Mouse (Mus musculus) hindbrain, postnatal 0 days (tissue): ENCODE measurements at regions not wholly inside any gene's neighbourhood (a gene's known extent, or its start where the extent isn't known, plus 50 kb on each side); places are given as distances from the start of the nearest gene placed in this dataset.

Experiments used
- ATAC-seq: fragments of 200-750 bp; cut with Nextera tagmentation; 2 replicates; pipeline ENCODE4 v1.8.0; 2017; ENCODE audit warnings: mild to moderate bottlenecking, moderate TSS enrichment, moderate library complexity
- DNase-seq: peaks from one replicate; pipeline ENCODE4 v3.0.0-alpha.2; 2015; ENCODE audit warnings: low spot score
- H3K27ac ChIP-seq: fragments of 300-500 bp; sonication (generic); 2 replicates; pipeline ENCODE4 v1.5.1; 2014; ENCODE audit warnings: mild to moderate bottlenecking
- H3K27me3 ChIP-seq: fragments of 300-500 bp; sonication (generic); 2 replicates; pipeline ENCODE4 v1.6.1; 2014; ENCODE audit warnings: low read length, mixed read lengths; ENCODE audit not compliant: insufficient read depth
- H3K36me3 ChIP-seq: fragments of 300-500 bp; sonication (generic); 2 replicates; pipeline ENCODE4 v1.6.1; 2014; ENCODE audit warnings: low read length, mixed read lengths; ENCODE audit not compliant: insufficient read depth
- H3K4me1 ChIP-seq: fragments of 300-500 bp; sonication (generic); 2 replicates; pipeline ENCODE4 v1.6.1; 2014; ENCODE audit warnings: antibody characterized with exemption, low read length, mixed read lengths; ENCODE audit not compliant: insufficient read depth
- H3K4me2 ChIP-seq: fragments of 300-500 bp; sonication (generic); 2 replicates; pipeline ENCODE4 v1.6.1; 2014; ENCODE audit warnings: low read depth, mild to moderate bottlenecking, low read length, moderate library complexity, mixed read lengths
- H3K4me3 ChIP-seq: fragments of 300-500 bp; sonication (generic); 2 replicates; pipeline ENCODE4 v1.5.1; 2014; ENCODE audit warnings: low read length
- H3K9ac ChIP-seq: fragments of 300-500 bp; sonication (generic); replicated peaks from 2 replicates; pipeline ENCODE4 v1.6.1; 2014; ENCODE audit warnings: mild to moderate bottlenecking, low read length, moderate library complexity, mixed read lengths
- H3K9me3 ChIP-seq: fragments of 300-500 bp; sonication (generic); 2 replicates; pipeline ENCODE4 v1.6.1; 2016; ENCODE audit warnings: low read length, mixed read lengths
- CTCF ChIP-seq: IDR thresholded peaks from 2 replicates; pipeline ENCODE4 v1.5.1; 2016; ENCODE audit warnings: antibody characterized with exemption, control low read depth, low read depth
- WGBS: fragments of 180-500 bp; shearing (Covaris S2); extraction: QIAGEN DNeasy Blood & Tissue Kit; methylation state at CpG from one replicate; pipeline ENCODE4 v1.1.7; 2014; 5-methylcytosine and 5-hydroxymethylcytosine counted together

DNA sequence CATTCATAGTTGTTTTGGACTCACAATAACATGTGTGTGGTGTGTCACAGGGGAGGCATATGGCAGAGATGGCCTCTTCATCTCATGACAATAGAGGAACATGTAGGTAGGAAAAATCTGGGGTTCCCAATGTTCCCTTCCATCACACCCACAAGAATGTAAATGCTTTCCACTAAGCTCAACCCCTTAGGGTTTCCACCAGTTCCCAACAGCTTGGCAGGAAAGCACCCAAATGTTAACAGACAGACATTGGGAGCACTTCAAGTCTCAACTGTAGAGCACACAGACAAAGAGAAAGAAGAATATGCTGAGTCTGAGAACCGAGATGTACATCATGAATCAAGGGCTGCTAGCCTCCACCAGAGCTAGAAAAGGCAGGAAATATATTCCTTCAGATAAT is 339.7 kb upstream of the Actbl2 start:
- WGBS = 70% methylated on average over 1 of the region's 1 CpGs
- Histone ChIP-seq H3K4me1 (no peaks in the 10 kb centered on the region), H3K27ac (no peak overlapping the region), H3K27me3 (no peaks in the 10 kb centered on the region), H3K9me3 (no peaks in the 10 kb centered on the region), H3K9ac (no peak overlapping the region), H3K4me3 (no peak overlapping the region), H3K36me3 (no peaks in the 10 kb centered on the region), H3K4me2 (no peak overlapping the region)
- ATAC-seq (no peak), DNase-seq (no peak)
- TF ChIP-seq CTCF = no peak

DNA sequence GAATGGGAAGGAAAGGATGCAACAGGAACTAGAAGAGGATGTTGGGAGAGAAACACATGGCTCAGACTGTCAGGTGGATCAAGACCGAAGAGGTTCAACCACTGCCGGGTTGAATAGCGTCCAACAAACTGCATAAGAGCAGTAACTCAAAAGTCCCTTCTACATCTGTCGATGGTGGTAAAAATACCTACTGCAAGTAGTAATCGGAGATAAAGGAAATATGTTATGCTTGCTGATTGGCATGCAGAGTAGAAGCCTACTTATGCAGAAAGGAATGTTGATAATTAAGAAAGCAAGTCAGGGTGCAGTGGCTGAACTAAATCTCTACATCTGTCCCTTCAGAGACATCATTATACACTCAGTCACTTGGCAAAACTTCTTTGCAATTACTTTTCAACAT is 330.9 kb upstream of the Actbl2 start:
- no peak overlapping the region for H3K4me3 ChIP-seq
- 96% methylated on average over 5 of the region's 5 CpGs for WGBS
- H3K4me2 ChIP-seq = no peak overlapping the region
- TF ChIP-seq CTCF = no peak
- H3K9me3 ChIP-seq = no peaks in the 10 kb centered on the region
- DNase-seq (no peak), ATAC-seq (no peak)
- H3K9ac ChIP-seq = no peak overlapping the region
- no peaks in the 10 kb centered on the region for H3K4me1 ChIP-seq
- no peaks in the 10 kb centered on the region for H3K27me3 ChIP-seq
- no peaks in the 10 kb centered on the region for H3K36me3 ChIP-seq
- H3K27ac ChIP-seq = no peak overlapping the region

DNA sequence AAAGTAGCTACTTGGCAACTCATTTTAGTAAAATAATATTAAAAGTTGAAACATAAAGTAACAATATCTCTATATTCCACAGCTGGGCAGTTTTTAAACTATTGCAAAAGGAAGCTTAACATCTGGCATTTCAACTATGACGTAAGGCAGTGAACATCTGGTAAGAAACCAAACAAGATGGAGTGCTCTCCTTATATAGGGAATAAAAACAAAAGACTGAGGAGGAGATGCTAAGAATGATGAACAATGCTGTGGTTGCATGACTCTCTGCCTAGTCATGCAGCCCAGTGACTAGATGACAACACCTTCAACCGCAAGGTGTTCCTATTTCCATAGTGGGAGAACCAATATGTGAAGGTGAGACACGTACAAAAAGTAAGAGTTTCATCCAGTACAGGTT is 329.9 kb upstream of the Actbl2 start:
- WGBS = 87% methylated on average over 3 of the region's 3 CpGs
- no peak overlapping the region for H3K4me3 ChIP-seq
- DNase-seq (no peak), ATAC-seq (no peak)
- H3K9me3 ChIP-seq = no peaks in the 10 kb centered on the region
- H3K27ac ChIP-seq = no peak overlapping the region
- no peaks in the 10 kb centered on the region for H3K4me1 ChIP-seq
- H3K36me3 ChIP-seq = no peaks in the 10 kb centered on the region
- no peak overlapping the region for H3K4me2 ChIP-seq
- no peak overlapping the region for H3K9ac ChIP-seq
- TF ChIP-seq CTCF = no peak
- no peaks in the 10 kb centered on the region for H3K27me3 ChIP-seq

DNA sequence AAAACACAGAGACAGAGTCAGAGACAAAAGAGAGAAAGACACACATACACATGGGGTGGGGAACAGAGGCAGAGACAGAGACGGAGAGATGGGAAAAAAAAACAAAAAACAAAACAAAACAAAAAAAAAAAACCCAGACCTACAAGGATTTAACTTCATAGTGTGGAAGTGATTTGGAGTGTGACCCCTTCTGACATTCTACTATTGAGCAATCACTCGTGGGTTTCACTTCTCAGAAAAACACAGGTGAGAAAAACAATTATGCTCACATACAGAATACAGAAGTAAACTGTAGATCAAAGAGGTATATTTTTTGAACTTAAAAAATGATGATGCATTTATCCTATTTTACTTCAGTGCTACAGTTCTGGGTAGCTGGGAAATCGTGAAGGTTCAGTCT is 326.7 kb upstream of the Actbl2 start:
- no peak for DNase-seq
- WGBS = 77% methylated on average over 3 of the region's 3 CpGs
- H3K4me1 ChIP-seq = no peaks in the 10 kb centered on the region
- ATAC-seq = no peak
- H3K27ac ChIP-seq = no peak overlapping the region
- H3K36me3 ChIP-seq = no peaks in the 10 kb centered on the region
- no peaks in the 10 kb centered on the region for H3K27me3 ChIP-seq
- no peak overlapping the region for H3K4me2 ChIP-seq
- no peaks in the 10 kb centered on the region for H3K9me3 ChIP-seq
- no peak overlapping the region for H3K4me3 ChIP-seq
- no peak overlapping the region for H3K9ac ChIP-seq
- no peak for TF ChIP-seq CTCF

DNA sequence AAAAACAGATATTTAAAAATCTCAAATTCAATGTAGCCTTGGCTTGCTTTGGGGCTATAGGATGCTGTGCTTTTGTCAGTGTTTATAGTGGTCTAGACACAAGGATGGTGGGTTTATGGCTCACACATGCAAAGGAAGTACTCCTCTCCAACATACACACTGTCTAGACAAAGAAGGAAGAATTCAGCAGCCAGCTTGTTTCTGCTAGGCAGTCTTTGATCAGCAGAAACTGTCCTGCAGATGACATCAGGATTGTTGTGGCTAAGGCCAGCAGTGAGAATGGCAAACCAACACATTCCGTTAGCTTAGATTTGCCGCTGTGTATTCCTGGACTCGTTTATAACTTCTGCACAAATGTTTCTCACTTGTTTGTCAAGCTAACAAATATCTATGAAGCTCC is 325.9 kb upstream of the Actbl2 start:
- Histone ChIP-seq H3K36me3 (no peaks in the 10 kb centered on the region), H3K9ac (no peak overlapping the region), H3K27ac (no peak overlapping the region), H3K27me3 (no peaks in the 10 kb centered on the region), H3K9me3 (no peaks in the 10 kb centered on the region), H3K4me1 (no peaks in the 10 kb centered on the region), H3K4me2 (no peak overlapping the region), H3K4me3 (no peak overlapping the region)
- no peak for TF ChIP-seq CTCF
- WGBS = 84% methylated on average over 3 of the region's 3 CpGs
- ATAC-seq = no peak
- DNase-seq = no peak

DNA sequence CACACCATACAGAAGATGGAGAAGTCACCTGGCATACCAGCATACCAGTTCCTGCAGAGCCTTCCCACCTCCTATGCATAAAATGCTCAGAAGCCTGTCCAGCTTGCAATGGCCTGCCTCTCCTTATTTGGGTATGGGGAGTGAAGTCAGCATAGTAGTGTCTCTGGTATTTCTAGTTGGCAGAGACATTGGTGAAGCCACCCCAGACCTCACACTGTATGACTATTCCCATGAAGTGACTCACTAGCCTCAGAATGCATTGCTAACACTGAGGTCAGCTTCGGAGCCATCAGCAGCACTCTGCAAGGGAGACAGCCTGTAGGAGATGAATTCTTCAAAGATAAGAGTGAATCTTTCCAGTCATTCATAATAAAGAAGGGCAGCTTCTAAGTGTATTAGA is 325.2 kb upstream of the Actbl2 start:
- DNase-seq (no peak), ATAC-seq (no peak)
- H3K4me2 ChIP-seq = no peak overlapping the region
- TF ChIP-seq CTCF = no peak
- no peak overlapping the region for H3K27ac ChIP-seq
- no peaks in the 10 kb centered on the region for H3K4me1 ChIP-seq
- WGBS = 88% methylated on average over 1 of the region's 1 CpGs
- H3K4me3 ChIP-seq = no peak overlapping the region
- no peaks in the 10 kb centered on the region for H3K27me3 ChIP-seq
- H3K9ac ChIP-seq = no peak overlapping the region
- H3K9me3 ChIP-seq = no peaks in the 10 kb centered on the region
- no peaks in the 10 kb centered on the region for H3K36me3 ChIP-seq

DNA sequence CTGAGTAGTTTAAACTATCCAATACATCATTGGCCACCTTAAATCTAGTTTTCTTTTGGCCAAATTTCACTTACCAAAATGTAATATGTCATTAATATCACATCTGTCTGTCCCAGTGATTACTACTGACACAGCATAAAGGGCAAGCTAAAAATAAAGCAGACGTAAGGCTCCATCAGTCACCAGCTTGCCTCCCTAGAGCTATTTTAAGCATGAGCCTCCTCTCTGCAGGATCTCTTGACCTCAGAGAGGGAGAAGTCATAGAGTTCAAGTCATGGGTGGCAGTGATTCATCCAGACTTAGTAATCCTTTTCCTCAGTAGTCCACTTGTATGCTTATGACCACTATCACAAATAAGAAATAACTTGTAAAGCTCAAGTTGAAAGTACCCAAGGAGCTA is 313.2 kb upstream of the Actbl2 start:
- no peak overlapping the region for H3K4me3 ChIP-seq

More for the DNA sequence above, 313.2 kb upstream of the Actbl2 start:
- ATAC-seq (no peak), DNase-seq (no peak)
- H3K4me2 ChIP-seq = no peak overlapping the region
- no peaks in the 10 kb centered on the region for H3K27me3 ChIP-seq
- H3K27ac ChIP-seq = no peak overlapping the region
- H3K9me3 ChIP-seq = no peaks in the 10 kb centered on the region
- WGBS = 77% methylated on average over 1 of the region's 1 CpGs
- no peaks in the 10 kb centered on the region for H3K36me3 ChIP-seq
- TF ChIP-seq CTCF = no peak
- no peak overlapping the region for H3K9ac ChIP-seq
- H3K4me1 ChIP-seq = no peaks in the 10 kb centered on the region
